Mouse (Mus musculus): ENCODE measurements around the gene Exosc5.
A peak's percentile ranks its signal among the peaks of the same experiment; 100 is the strongest.

Exosc5 gene

DNA sequence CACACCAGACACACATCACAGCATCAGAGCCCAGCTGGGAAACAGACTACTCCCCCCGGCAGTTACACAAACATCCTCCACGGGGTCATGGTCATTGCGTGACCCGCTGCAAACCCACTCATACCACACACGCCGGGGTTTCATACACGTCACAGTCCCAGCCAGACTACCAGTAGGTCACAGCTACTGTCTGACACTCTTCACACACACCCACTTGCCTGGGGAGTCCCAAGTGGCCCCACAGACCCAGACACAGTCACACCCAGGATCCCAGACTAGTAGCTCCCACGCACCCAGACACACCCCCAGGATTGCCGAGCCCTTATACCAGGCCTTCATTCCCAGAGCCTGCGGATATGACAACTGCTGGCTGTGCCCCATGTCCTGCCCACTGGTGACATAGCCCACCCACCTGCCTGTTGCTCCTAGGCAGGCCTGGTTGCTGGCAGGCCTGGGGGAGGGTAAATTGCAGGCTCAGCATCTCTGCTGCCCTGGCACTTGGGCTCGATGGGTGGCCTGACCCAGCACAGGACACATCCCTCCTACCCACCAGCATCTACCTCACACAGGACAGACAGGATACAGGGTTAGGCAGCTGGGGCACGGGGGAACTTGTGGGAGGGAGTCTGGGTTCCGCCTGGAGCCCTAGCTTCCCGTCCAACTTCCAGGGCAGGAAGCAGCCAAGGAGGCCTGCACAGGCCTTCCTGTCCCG lies 48.8 kb downstream of the Exosc5 start:
- peak; percentile 23 for DNase-seq (ENCODE audit: low spot score)

DNA sequence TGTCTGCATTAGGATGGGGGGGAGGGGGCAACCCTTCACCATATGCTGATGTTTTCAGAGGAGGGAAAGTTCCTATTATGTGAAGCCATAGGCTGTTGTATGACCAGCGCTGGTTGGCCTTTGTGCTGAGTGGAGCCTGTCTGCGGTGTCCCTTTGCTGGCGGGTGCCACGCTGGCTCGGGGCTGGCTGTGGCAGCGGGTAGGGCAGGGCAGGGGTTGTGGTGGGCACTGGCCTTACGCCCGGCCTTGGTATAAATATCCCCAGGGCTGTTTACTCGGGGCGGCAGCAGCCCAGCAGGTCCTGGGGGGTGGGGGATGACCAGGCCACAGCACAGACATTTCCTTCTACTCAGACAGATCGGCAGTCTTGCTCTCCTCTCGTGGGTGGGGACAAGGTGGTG lies 51.0 kb downstream of the Exosc5 start:
- DNase-seq (ENCODE audit: low spot score): no peak

DNA sequence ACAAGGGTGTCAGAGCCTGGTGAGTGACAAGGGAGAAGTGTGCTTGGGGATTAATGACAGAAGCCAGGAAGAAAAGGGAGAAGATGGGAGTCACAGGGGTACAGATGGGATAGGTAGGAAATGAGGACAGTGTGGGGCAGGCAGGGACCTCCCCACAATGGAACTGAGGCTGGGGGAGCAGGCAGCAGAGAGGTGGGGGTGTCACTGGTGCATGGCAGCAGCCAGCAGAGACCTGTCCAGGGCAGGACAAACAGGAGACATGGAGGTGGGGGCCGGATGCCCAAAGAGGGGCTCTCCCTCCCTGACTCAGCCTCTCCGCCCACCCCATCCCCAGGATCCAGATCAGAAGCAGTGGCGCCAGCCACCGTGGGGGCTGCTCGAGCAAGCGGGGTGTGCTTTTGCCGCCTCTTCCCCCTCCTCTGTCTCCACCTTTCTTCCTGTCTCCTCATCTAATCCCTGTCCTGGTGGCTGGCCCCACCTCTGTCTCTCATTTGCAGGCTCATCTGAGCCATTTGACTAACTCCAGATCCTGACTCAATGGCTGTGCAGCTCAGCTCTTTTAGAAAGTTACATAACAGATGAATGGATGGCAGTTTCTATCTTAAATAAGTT lies 51.7 kb downstream of the Exosc5 start:
- DNase-seq (ENCODE audit: low spot score): peak; percentile 27

DNA sequence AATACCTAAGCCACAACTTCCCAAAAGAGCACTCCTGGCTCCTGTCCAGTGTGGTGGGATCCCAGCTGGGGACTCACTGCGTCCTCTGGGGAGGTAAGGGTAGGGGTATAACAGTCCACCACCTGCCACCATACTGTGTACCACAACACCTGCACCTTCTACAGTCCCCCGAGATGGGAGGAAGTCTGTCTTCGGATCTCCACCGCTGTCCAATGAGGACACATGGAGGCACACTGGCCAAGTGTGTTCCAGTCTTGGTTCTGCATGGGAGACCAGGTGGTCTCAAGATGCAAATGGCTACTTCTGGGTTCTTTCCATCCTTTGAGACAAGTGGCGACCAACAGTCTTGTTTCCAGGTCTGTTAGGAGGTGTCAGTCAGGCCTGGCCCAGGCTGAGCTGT lies 52.2 kb downstream of the Exosc5 start:
- no peak for DNase-seq (ENCODE audit: low spot score)

DNA sequence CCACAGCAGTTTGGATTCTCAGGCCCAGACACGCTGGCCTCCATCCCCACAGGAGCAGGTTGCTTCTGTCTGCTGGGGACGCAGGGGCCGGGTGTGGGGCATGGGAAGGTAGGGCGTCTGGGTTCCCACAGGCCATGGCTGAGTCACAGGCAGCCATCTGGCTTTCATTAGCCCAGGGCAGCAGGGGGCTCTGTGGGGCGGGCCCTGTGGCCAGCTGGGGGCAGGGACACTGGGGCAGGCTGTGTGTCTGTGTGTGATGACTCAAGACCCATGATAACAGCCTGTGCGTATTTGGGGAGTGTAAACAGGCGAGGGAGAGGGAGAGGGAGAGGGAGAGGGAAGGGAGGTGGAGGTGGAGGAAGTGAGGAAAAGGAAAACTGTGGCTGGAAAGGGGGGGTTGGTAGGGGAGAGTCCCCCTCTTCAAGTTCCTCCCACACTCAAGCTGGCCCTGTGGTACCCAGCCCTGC lies 52.8 kb downstream of the Exosc5 start:
- peak; percentile 94 for DNase-seq (ENCODE audit: low spot score)

DNA sequence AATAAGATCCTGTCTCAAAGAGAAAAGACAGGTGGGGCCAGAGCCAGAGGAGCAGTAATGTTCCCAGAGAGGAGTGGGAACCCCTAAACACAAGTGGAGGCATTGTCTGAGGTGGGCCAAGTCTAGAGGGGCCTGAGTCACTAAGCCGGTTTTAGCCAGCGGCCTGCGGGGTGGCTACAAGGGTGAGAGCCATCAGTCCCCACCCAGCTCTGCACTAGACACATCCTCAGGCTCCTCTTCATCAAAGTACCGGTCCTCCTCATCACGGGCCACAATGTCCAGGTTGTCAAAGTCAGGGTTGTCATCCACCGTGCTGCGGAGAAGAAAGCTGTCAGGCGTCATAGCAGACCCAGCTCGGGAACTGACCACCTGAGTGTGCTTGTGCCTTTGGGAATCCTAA lies 53.8 kb downstream of the Exosc5 start:
- DNase-seq (ENCODE audit: low spot score): no peak

DNA sequence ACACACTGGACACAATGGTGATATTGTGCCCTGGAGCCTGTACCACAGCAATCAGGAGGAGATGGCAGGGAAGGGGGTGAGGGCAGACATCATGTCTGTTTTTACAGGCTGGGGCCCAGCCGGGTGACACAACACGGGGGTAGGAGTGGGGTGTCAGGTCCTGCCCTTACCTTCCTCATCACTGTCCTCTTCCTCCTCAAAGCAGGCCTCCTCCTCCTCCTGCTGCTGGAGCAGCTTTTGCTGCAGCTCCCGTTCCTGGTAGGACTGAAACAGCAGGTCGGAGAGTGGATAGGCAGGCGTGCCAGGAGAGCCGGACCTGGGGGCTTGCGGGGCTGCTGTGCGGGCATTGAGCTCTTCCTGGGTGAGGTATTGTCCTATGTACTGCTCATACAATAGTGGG lies 55.6 kb downstream of the Exosc5 start:
- no peak for DNase-seq (ENCODE audit: low spot score)

DNA sequence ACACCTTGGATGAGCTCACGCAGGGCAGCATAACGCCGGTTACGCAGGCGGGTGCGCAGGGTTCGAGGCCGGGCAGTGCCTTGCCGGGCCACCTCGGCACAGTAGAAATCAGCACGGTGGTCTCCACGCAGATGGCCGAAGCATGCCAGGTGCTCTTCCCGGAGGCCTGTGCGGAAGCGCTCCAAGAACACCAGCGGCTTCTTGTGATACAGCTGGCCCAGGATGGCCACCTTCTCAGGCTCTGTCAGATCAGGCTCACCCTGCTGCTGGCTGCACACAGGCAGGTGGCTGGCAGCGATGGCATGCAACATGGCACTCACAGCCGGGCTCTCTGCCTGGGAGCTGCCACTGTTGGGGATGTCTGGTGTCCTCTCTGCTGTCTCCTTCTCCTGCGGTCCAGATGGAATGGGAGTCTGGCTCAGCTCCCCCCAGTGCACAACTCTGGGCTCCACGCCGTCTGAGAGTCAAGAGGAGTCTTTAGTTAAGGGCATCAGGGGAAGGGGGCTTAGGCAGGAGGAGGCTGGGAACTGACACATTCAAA lies 56.8 kb downstream of the Exosc5 start:
- DNase-seq (ENCODE audit: low spot score): no peak

DNA sequence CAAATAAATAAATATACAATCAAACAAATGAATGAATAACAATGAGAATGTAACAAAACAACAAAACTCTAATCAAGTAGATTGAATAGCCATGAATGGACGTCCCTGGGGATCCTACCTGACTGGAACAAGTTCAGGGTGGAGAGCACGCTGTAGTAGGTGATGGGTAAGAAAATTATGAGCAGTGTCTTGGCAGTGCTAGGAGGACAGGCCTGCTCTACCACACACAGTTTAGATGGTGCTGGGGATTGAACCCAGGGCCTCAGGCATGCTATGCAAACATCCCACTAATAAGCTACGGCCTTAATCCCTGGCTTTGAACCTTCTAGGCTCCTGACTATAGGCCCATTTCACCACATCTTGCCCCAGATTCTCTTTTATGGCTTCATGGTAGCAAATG lies 58.5 kb downstream of the Exosc5 start:
- DNase-seq (ENCODE audit: low spot score): no peak

DNA sequence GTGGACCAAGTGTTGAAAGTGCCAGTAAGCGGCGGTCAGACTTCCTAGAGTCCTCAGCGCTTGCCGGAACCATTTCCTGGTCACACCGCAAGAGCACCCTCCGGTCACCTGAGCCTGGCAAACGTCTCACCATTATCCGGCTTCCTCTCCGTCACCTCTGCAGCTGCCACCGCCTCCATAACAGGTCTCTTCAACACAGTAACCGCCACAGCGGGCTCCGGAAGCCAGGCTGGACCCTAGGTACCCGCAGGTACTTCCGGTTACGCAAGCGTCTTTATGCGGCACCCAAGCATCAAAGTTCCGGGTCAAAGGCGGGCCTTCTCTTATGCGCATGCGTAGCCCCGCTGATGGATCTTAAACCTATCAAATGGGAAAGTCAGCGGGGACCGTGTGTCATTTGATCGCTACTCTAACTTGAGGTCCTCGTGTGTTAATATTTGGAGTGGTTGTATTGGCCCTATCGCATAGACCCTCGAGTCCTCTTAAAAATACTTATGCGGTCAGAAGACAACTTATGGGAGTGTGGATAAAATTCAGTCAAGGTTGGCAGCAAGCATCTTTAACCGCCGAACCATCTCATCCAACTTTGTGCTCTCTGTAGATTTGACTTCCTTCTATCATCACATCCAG lies 59.9 kb downstream of the Exosc5 start, which contains the start of gene Ccdc97:
Ccdc97 (minus strand) TSS at position 301 of the 630 bp plus-strand sequence.
- peak; percentile 89 for DNase-seq (ENCODE audit: low spot score)

DNA sequence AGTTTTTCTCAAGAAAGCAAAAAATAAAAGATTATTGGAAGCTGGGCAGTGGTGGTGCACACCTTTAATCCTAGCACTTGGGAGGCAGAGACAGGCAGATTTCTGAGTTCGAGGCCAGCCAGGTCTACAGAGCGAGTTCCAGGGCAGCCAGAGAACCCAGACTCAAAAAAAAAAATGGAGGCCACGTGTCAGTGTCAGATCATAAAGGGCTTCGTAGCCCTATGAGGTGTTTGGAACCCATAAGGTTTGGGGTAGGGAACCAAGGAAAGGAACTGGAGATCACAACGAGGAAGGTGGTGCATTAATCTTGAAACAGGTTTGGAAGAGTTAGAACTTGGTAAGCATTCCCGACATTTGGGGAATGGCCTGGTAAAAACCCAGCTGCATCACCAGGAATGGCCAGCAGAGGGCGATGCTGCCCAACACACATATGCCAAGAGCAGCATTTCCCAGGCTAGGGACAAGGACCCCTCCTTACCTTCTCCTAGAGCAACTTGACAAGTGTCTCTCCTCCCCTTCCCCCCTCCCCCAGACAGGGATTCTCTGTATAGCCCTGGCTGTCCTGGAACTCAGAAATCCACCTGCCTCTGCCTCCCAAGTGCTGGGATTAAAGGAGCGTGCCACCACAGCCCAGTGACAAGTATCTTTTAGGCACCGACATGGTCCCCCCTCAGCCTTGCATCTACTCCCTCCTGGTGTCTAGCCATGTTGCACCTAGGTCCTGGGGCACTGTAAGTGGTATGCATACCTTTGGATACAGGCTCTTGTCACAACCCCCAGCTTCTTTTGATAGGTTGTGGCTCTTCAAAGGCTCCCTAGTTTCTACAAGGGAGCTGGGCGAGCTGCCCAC lies 61.0 kb downstream of the Exosc5 start:
- peak; percentile 74 for DNase-seq (ENCODE audit: low spot score)

DNA sequence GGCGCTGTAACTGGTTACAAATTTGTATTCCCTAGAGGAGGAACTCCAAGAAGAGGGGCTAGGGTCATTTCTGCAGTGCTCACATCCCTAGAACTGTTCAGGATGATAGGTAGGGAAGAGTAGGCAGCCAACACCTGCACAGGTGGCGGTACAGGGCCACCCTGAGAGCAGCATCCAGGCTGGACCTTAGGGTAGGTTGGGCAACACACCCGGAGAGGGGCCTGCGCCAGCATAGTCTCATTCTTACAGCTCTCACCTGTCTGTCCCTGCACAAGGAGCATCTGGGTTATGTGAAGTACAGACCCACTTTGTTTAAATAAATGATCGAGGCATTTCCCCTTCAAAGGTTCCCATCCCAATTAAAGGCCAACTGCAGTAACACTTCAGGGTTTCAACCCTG lies 61.8 kb downstream of the Exosc5 start:
- no peak for DNase-seq (ENCODE audit: low spot score)

Measured in MN1 (cell line).